Mouse (Mus musculus) lung, postnatal 0 days (tissue): ENCODE measurements around the gene Dhrs9. TPM values are rescaled to one million over a fixed set of nuclear protein-coding genes. Genes with fewer than 3 reads are reported as not detected.

Experiments
- ATAC-seq: fragments of 200-750 bp; cut with Nextera tagmentation; 2 replicates; pipeline ENCODE4 v1.8.0; 2017; ENCODE audit warnings: moderate library complexity
- DNase-seq: peaks from one replicate; pipeline ENCODE4 v3.0.0-alpha.2; 2016; ENCODE audit warnings: low spot score
- H3K27ac ChIP-seq: fragments of 300-500 bp; sonication (generic); 2 replicates; pipeline ENCODE4 v1.5.1; 2014; ENCODE audit warnings: antibody characterized with exemption, mild to moderate bottlenecking, low read length, mixed read lengths
- H3K27me3 ChIP-seq: fragments of 300-500 bp; sonication (generic); replicated peaks from 2 replicates; pipeline ENCODE4 v1.6.1; 2014; ENCODE audit warnings: low read length, mixed read lengths; ENCODE audit not compliant: insufficient read depth
- H3K36me3 ChIP-seq: fragments of 300-500 bp; sonication (generic); 2 replicates; pipeline ENCODE4 v1.6.1; 2014; ENCODE audit warnings: low read length, mixed read lengths; ENCODE audit not compliant: insufficient read depth
- H3K4me1 ChIP-seq: fragments of 300-500 bp; sonication (generic); 2 replicates; pipeline ENCODE4 v1.6.1; 2014; ENCODE audit warnings: antibody characterized with exemption, low read depth, low read length, mixed read lengths; ENCODE audit not compliant: insufficient read depth
- H3K4me2 ChIP-seq: fragments of 300-500 bp; sonication (generic); replicated peaks from 2 replicates; pipeline ENCODE4 v1.6.1; 2014; ENCODE audit warnings: low read depth, mild to moderate bottlenecking, low read length, moderate library complexity, mixed read lengths
- H3K4me3 ChIP-seq: fragments of 300-500 bp; sonication (generic); 2 replicates; pipeline ENCODE4 v1.5.1; 2014; ENCODE audit warnings: low read depth, low read length
- H3K9ac ChIP-seq: fragments of 300-500 bp; sonication (generic); replicated peaks from 2 replicates; pipeline ENCODE4 v1.6.1; 2014; ENCODE audit warnings: low read depth, mild to moderate bottlenecking
- H3K9me3 ChIP-seq: fragments of 300-500 bp; sonication (generic); 2 replicates; pipeline ENCODE4 v1.6.1; 2016; ENCODE audit warnings: low read length, mixed read lengths
- CTCF ChIP-seq: IDR thresholded peaks from 2 replicates; pipeline ENCODE4 v1.5.1; 2016; ENCODE audit warnings: antibody characterized with exemption, mild to moderate bottlenecking
- EP300 ChIP-seq: IDR thresholded peaks from 2 replicates; pipeline ENCODE4 v1.6.1; 2016; ENCODE audit warnings: antibody characterized with exemption, mild to moderate bottlenecking, control low read depth
- WGBS: fragments of 180-500 bp; shearing (Covaris S2); extraction: QIAGEN DNeasy Blood & Tissue Kit; methylation state at CpG from one replicate; pipeline ENCODE4 v1.1.7; 2014; 5-methylcytosine and 5-hydroxymethylcytosine counted together
- polyA plus RNA-seq: library from polyadenylated mRNA; unstranded; fragments of >200 nt; fragmentation: Nextera tagmentation; extraction: Ambion mirVana; gene quantifications from 2 replicates; pipeline ENCODE4 v1.2.1, GENCODE M21; 2015

The Dhrs9 gene
- polyA plus RNA-seq, 1 experiment from 2014 or later, result 0.10 TPM

GRCm38 (mm10) chr2:69376780-69377179 lies 3.5 kb upstream of the Dhrs9 start:
- DNase-seq (no peak), ATAC-seq (no peak)
- WGBS, result 67% methylated on average over 2 of the region's 2 CpGs
- H3K27me3 ChIP-seq, result no peaks in the 10 kb centered on the region
- no peak overlapping the region for H3K27ac ChIP-seq
- H3K4me2 ChIP-seq, result no peak overlapping the region
- no peaks in the 10 kb centered on the region for H3K4me1 ChIP-seq
- no peak overlapping the region for H3K4me3 ChIP-seq
- no peaks in the 10 kb centered on the region for H3K9me3 ChIP-seq
- H3K9ac ChIP-seq, result no peak overlapping the region
- no peak for TF ChIP-seq CTCF
- TF ChIP-seq EP300, result no peak
- no peaks in the 10 kb centered on the region for H3K36me3 ChIP-seq

- Histone ChIP-seq H3K27me3 (no peaks in the 10 kb centered on the region), H3K4me1 (no peaks in the 10 kb centered on the region), H3K4me2 (no peak overlapping the region), H3K27ac (no peak overlapping the region), H3K9ac (no peak overlapping the region), H3K36me3 (no peaks in the 10 kb centered on the region), H3K4me3 (no peak overlapping the region), H3K9me3 (no peaks in the 10 kb centered on the region)
- TF ChIP-seq CTCF (no peak), EP300 (no peak)
- DNase-seq (no peak), ATAC-seq (no peak)
- 39% methylated on average over 1 of the region's 1 CpGs for WGBS
Measured at GRCm38 (mm10) chr2:69379801-69380200, 444 bp upstream of the Dhrs9 start.

- Histone ChIP-seq H3K4me2 (no peak overlapping the region), H3K27ac (no peak overlapping the region), H3K9me3 (no peaks in the 10 kb centered on the region), H3K9ac (no peak overlapping the region), H3K4me3 (no peak overlapping the region), H3K27me3 (no peaks in the 10 kb centered on the region), H3K36me3 (no peaks in the 10 kb centered on the region), H3K4me1 (no peaks in the 10 kb centered on the region)
- TF ChIP-seq CTCF, result peak; percentile 66
- no peak for TF ChIP-seq EP300
- ATAC-seq (peak; percentile 34; the same call in 1 of the 2 replicates), DNase-seq (peak; percentile 65)
- WGBS, result 36% methylated on average over 8 of the region's 8 CpGs
Measured at GRCm38 (mm10) chr2:69381740-69382139, 1.5 kb downstream of the Dhrs9 start.

- H3K27ac ChIP-seq, result no peak overlapping the region
- H3K4me2 ChIP-seq, result no peak overlapping the region
- 69% methylated on average over 5 of the region's 5 CpGs for WGBS
- no peaks in the 10 kb centered on the region for H3K9me3 ChIP-seq
- no peak overlapping the region for H3K9ac ChIP-seq
- H3K4me3 ChIP-seq, result no peak overlapping the region
- no peaks in the 10 kb centered on the region for H3K4me1 ChIP-seq
- ATAC-seq, result no peak
- no peaks in the 10 kb centered on the region for H3K27me3 ChIP-seq
- TF ChIP-seq EP300, result no peak
- no peak for TF ChIP-seq CTCF
- H3K36me3 ChIP-seq, result no peaks in the 10 kb centered on the region
- DNase-seq, result no peak
Measured at GRCm38 (mm10) chr2:69382838-69383237, 2.6 kb downstream of the Dhrs9 start.

- no peaks in the 10 kb centered on the region for H3K27me3 ChIP-seq
- H3K36me3 ChIP-seq, result no peaks in the 10 kb centered on the region
- no peak overlapping the region for H3K4me3 ChIP-seq
- ATAC-seq (no peak), DNase-seq (no peak)
- no peaks in the 10 kb centered on the region for H3K4me1 ChIP-seq
- no peak overlapping the region for H3K9ac ChIP-seq
- H3K4me2 ChIP-seq, result no peak overlapping the region
- TF ChIP-seq CTCF (no peak), EP300 (no peak)
- no peak overlapping the region for H3K27ac ChIP-seq
- H3K9me3 ChIP-seq, result no peaks in the 10 kb centered on the region
- WGBS, result 27% methylated on average over 3 of the region's 3 CpGs
Measured at GRCm38 (mm10) chr2:69386118-69386871, 6.0 kb downstream of the Dhrs9 start.

GRCm38 (mm10) chr2:69393947-69394346 lies 13.7 kb downstream of the Dhrs9 start:
- H3K36me3 ChIP-seq, result no peaks in the 10 kb centered on the region
- H3K9ac ChIP-seq, result no peak overlapping the region
- no peak overlapping the region for H3K4me2 ChIP-seq
- no peak overlapping the region for H3K4me3 ChIP-seq
- no peak for ATAC-seq
- H3K27me3 ChIP-seq, result no peaks in the 10 kb centered on the region
- H3K27ac ChIP-seq, result no peak overlapping the region
- no peak for TF ChIP-seq CTCF
- TF ChIP-seq EP300, result no peak
- no peaks in the 10 kb centered on the region for H3K9me3 ChIP-seq
- 77% methylated on average over 2 of the region's 2 CpGs for WGBS
- no peaks in the 10 kb centered on the region for H3K4me1 ChIP-seq
- DNase-seq, result no peak
